8 mouse cellular contexts compared by ENCODE assay signal in the genomic region with DNA sequence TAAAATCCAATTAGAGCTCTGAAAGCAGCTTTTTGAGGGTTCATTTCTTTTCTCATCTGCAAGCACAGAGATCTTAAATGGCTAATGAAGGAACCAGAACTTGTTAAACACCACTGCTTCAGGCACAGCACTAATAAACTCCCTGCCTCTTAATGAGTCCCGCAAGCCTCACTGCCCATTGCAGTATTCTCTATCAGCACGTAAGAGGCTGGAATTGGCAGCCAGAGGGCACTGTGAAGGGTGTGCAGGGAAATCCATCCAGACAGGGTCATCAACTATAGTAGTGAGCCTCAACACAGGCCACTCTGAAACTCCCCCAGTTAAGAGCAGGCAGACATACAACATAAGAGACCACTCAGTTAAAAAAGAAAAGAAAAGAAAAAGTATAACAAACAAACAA. TPM values are rescaled to one million over a fixed set of nuclear protein-coding genes. Genes with fewer than 3 reads are reported as not detected.
DNase-seq lines count a peak whose midpoint lies in the region; ATAC-seq lines count a peak whose summit lies in the region.

No protein-coding gene starts in this region.

- no peak overlapping the region for H3K4me3 ChIP-seq in kidney, embryonic 15.5 days (replicated peaks)
- H3K4me3 ChIP-seq in hindbrain, embryonic 14.5 days (replicated peaks; ENCODE audit: low read length), result peak overlapping the region; percentile 88; the same call in 1 of the 2 replicates
- H3K4me3 ChIP-seq in midbrain, embryonic 12.5 days, result no peak overlapping the region

- H3K9me3 ChIP-seq in kidney, embryonic 15.5 days (replicated peaks), result no peaks in the 10 kb centered on the region
- no peaks in the 10 kb centered on the region for H3K9me3 ChIP-seq in hindbrain, embryonic 14.5 days (ENCODE audit: control insufficient read depth, low read length)
- no peaks in the 10 kb centered on the region for H3K9me3 ChIP-seq in midbrain, embryonic 12.5 days

- H3K4me1 ChIP-seq in kidney, embryonic 15.5 days, result peaks cover 33% of the 10 kb centered on the region
- peaks cover 17% of the 10 kb centered on the region; the same call in 1 of the 2 replicates for H3K4me1 ChIP-seq in hindbrain, embryonic 14.5 days (replicated peaks; ENCODE audit: control insufficient read depth, insufficient read depth, low read length)
- peaks cover 22% of the 10 kb centered on the region for H3K4me1 ChIP-seq in midbrain, embryonic 12.5 days

- no peaks in the 10 kb centered on the region for H3K36me3 ChIP-seq in kidney, embryonic 15.5 days
- no peaks in the 10 kb centered on the region for H3K36me3 ChIP-seq in hindbrain, embryonic 14.5 days (replicated peaks; ENCODE audit: control insufficient read depth, insufficient read depth)
- H3K36me3 ChIP-seq in midbrain, embryonic 12.5 days, result no peaks in the 10 kb centered on the region

- no peak for DNase-seq in kidney, adult 11 months
- peak; percentile 62 for DNase-seq in cerebellum, adult 9-10 months
- DNase-seq in hindbrain, embryonic 14.5 days (ENCODE audit: low spot score), result peak; percentile 55
- DNase-seq in layer of hippocampus, adult 9-10 months (ENCODE audit: low spot score), result no peak
- DNase-seq in layer of hippocampus, adult 9-11 months, result no peak

- ATAC-seq in kidney, embryonic 15.5 days (replicated peaks; ENCODE audit: low FRiP score), result no peak
- no peak for ATAC-seq in hindbrain, embryonic 14.5 days (ENCODE audit: low FRiP score)
- no peak for ATAC-seq in midbrain, embryonic 12.5 days (ENCODE audit: low FRiP score, low read depth)
- ATAC-seq in erythroid progenitor cell, adult 5-6 weeks (replicated peaks; ENCODE audit: low FRiP score, poor library complexity, severe bottlenecking), result no peak

- H3K27ac ChIP-seq in kidney, embryonic 15.5 days, result no peak overlapping the region
- no peak overlapping the region for H3K27ac ChIP-seq in hindbrain, embryonic 14.5 days
- no peak overlapping the region for H3K27ac ChIP-seq in midbrain, embryonic 12.5 days (replicated peaks)

- no peaks in the 10 kb centered on the region for H3K27me3 ChIP-seq in kidney, embryonic 15.5 days
- H3K27me3 ChIP-seq in hindbrain, embryonic 14.5 days (ENCODE audit: control insufficient read depth, insufficient read depth, low read length), result no peaks in the 10 kb centered on the region
- peaks cover 18% of the 10 kb centered on the region for H3K27me3 ChIP-seq in midbrain, embryonic 12.5 days

- H3K9ac ChIP-seq in kidney, embryonic 15.5 days, result no peak overlapping the region
- 0 out of 2 replicates have a peak overlapping the region, but pooled peaks have one; percentile 16 for H3K9ac ChIP-seq in hindbrain, embryonic 14.5 days
- H3K9ac ChIP-seq in midbrain, embryonic 12.5 days (replicated peaks), result no peak overlapping the region

- WGBS in kidney, embryonic 15.5 days, result 26% methylated on average over 2 of the region's 2 CpGs
- 16% methylated on average over 2 of the region's 2 CpGs for WGBS in hindbrain, embryonic 14.5 days
- 17% methylated on average over 2 of the region's 2 CpGs for WGBS in midbrain, embryonic 12.5 days

- H3K4me2 ChIP-seq in kidney, embryonic 15.5 days, result peak overlapping the region; percentile 95
- H3K4me2 ChIP-seq in hindbrain, embryonic 14.5 days (replicated peaks), result peak overlapping the region; percentile 96
- H3K4me2 ChIP-seq in midbrain, embryonic 12.5 days (replicated peaks), result peak overlapping the region; percentile 72; the same call in 1 of the 2 replicates

RNA-seq across cellular contexts. Expression of gene Slc25a33, which starts 1.7 kb away (rescaled TPM):
- polyA plus RNA-seq in kidney, embryonic 15.5 days (2015; fragmentation: Nextera tagmentation; extraction: Ambion mirVana), result 14.2 and 16.0 TPM in 2 replicates
- polyA plus RNA-seq in hindbrain, embryonic 14.5 days (2014; fragmentation: Nextera tagmentation; extraction: Ambion mirVana), result 38.2 and 40.2 TPM in 2 replicates
- polyA plus RNA-seq in midbrain, embryonic 12.5 days (2016; fragmentation: Nextera tagmentation; extraction: Ambion mirVana), result 17.3 and 17.5 TPM in 2 replicates
- 1.1 TPM in 1 of 2 replicates, not detected in the other for total RNA-seq in erythroid progenitor cell, adult 5-6 weeks (2015; ENCODE audit: low replicate concordance)
- 0.64 TPM in 1 of 2 replicates, not detected in the other for total RNA-seq in erythroid progenitor cell, adult 5-6 weeks (2017; ENCODE audit: low replicate concordance)

RNA-seq across cellular contexts. Expression of gene Tmem201, which starts 34.5 kb away (rescaled TPM):
- 35.4 and 42.2 TPM in 2 replicates for polyA plus RNA-seq in kidney, embryonic 15.5 days (2015; fragmentation: Nextera tagmentation; extraction: Ambion mirVana)
- polyA plus RNA-seq in hindbrain, embryonic 14.5 days (2014; fragmentation: Nextera tagmentation; extraction: Ambion mirVana), result 29.9 and 31.9 TPM in 2 replicates
- polyA plus RNA-seq in midbrain, embryonic 12.5 days (2016; fragmentation: Nextera tagmentation; extraction: Ambion mirVana), result 38.2 and 39.3 TPM in 2 replicates
- total RNA-seq in erythroid progenitor cell, adult 5-6 weeks (2015; ENCODE audit: low replicate concordance), result 1.8 and 2.5 TPM in 2 replicates
- total RNA-seq in erythroid progenitor cell, adult 5-6 weeks (2017; ENCODE audit: low replicate concordance), result 0.53 and 1.7 TPM in 2 replicates

Comparison
In these comparisons a context has a peak if more than half of its experiments do, and no peak if none do; other contexts are left out.
1. DNase-seq: peak in cerebellum, adult 9-10 months (single experiment) and hindbrain, embryonic 14.5 days (single experiment); none in kidney, adult 11 months (single experiment), layer of hippocampus, adult 9-10 months (single experiment) and layer of hippocampus, adult 9-11 months (single experiment).
2. Peak in every context shown above with its lines, with median percentiles within 50 percentile points of each other: H3K4me2 ChIP-seq.